Mouse (Mus musculus) ES-E14 (cell line): ENCODE data around the gene Slc22a4.

ENCODE experiments used
- CHD2 ChIP-seq: IDR thresholded peaks from 2 replicates; pipeline ENCODE4 v1.6.1; 2014; ENCODE audit warnings: mild to moderate bottlenecking, low read depth, low read length, inconsistent platforms
- HCFC1 ChIP-seq: IDR thresholded peaks from 2 replicates; pipeline ENCODE4 v1.6.1; 2012; ENCODE audit warnings: low read length, inconsistent platforms, borderline replicate concordance; ENCODE audit not compliant: insufficient read depth
- ZC3H11A ChIP-seq: IDR thresholded peaks from 2 replicates; pipeline ENCODE4 v1.6.1; 2012; ENCODE audit warnings: low read depth, mild to moderate bottlenecking, inconsistent platforms, low read length, borderline replicate concordance

GRCm38 (mm10) chr11:54004221-54004620 lies 23.7 kb downstream of the Slc22a4 start:
- no peak for TF ChIP-seq ZC3H11A
- TF ChIP-seq HCFC1 = no peak
- TF ChIP-seq CHD2 = no peak
